Mouse (Mus musculus) thymus, adult 2 months (tissue): ENCODE results near the gene Pbx4. TPM values are rescaled to one million over a fixed set of nuclear protein-coding genes. Genes with fewer than 3 reads are reported as not detected.

Experiments
- DNase-seq: peaks from one replicate; pipeline ENCODE4 v3.0.0; 2021
- H3K27ac ChIP-seq: fragments of 200-500 bp; 2 replicates; pipeline ENCODE4 v1.5.1; 2012; ENCODE audit warnings: low read length, control low read depth; ENCODE audit not compliant: control insufficient read depth, insufficient read depth
- H3K27me3 ChIP-seq: fragments of 200-500 bp; 2 replicates; pipeline ENCODE4 v1.6.1; 2012; ENCODE audit warnings: mild to moderate bottlenecking, low read length, moderate library complexity, mixed read lengths; ENCODE audit not compliant: control insufficient read depth, insufficient read depth
- H3K36me3 ChIP-seq: fragments of 200-500 bp; 2 replicates; pipeline ENCODE4 v1.6.1; 2012; ENCODE audit warnings: mild to moderate bottlenecking, low read length, moderate library complexity; ENCODE audit not compliant: control insufficient read depth, insufficient read depth
- H3K4me1 ChIP-seq: fragments of 200-500 bp; replicated peaks from 2 replicates; pipeline ENCODE4 v1.6.1; 2012; ENCODE audit warnings: low read length; ENCODE audit not compliant: control insufficient read depth, insufficient read depth
- H3K4me3 ChIP-seq: fragments of 200-500 bp; 2 replicates; pipeline ENCODE4 v1.5.1; 2012; ENCODE audit warnings: mild to moderate bottlenecking, low read length, control low read depth, moderate library complexity; ENCODE audit not compliant: control insufficient read depth, insufficient read depth
- CTCF ChIP-seq: fragments of 200-500 bp; IDR thresholded peaks from 2 replicates; pipeline ENCODE4 v1.5.1; 2012; ENCODE audit warnings: mild to moderate bottlenecking, control low read depth, low read length, moderate library complexity, borderline replicate concordance; ENCODE audit not compliant: control insufficient read depth, poor library complexity, insufficient read depth; ENCODE audit errors: extremely low read depth
- POLR2A ChIP-seq: fragments of 200-500 bp; IDR thresholded peaks from 2 replicates; pipeline ENCODE4 v1.6.1; 2012; ENCODE audit warnings: mild to moderate bottlenecking, low read length, control low read depth, moderate library complexity; ENCODE audit not compliant: control insufficient read depth, poor library complexity, insufficient read depth; ENCODE audit errors: extremely low read depth
- WGBS: fragments of 180-500 bp; shearing (Covaris S2); methylation state at CpG from one replicate; pipeline ENCODE4 v1.1.7; 2018; 5-methylcytosine and 5-hydroxymethylcytosine counted together
- polyA plus RNA-seq: library from polyadenylated mRNA; depleted of rRNA; stranded (reverse); fragments of >200 nt; gene quantifications from 2 replicates; pipeline ENCODE4 v1.2.3, GENCODE M21; 2012

Gene Pbx4
- polyA plus RNA-seq, 1 experiment, result 29.0 TPM

DNA sequence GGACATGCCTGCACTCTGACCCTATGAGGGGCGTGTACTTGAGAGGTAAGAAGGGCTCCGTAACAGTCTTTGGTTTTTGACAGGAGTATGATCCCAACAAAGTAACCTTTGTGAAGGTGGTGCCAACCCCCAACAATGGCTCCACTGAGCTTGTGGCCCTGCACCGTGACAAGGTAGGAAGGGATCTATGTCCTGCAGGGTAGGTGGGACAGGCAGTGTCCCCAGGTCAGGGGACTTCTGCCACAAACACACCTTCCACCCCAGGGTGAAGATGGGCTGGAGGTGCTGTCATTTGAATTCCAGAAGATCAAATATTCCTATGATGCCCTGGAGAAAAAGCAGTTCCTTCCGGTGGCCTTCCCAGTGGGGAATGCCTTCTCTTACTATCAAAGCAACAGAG is 38.6 kb upstream of the Pbx4 start:
- no peak overlapping the region for H3K4me3 ChIP-seq
- H3K36me3 ChIP-seq, result peaks cover 28% of the 10 kb centered on the region
- H3K27me3 ChIP-seq, result no peaks in the 10 kb centered on the region
- 98% methylated on average over 4 of the region's 4 CpGs for WGBS
- peaks cover 11% of the 10 kb centered on the region for H3K4me1 ChIP-seq
- TF ChIP-seq CTCF (no peak), POLR2A (no peak)
- H3K27ac ChIP-seq, result no peak overlapping the region
- DNase-seq, result no peak

DNA sequence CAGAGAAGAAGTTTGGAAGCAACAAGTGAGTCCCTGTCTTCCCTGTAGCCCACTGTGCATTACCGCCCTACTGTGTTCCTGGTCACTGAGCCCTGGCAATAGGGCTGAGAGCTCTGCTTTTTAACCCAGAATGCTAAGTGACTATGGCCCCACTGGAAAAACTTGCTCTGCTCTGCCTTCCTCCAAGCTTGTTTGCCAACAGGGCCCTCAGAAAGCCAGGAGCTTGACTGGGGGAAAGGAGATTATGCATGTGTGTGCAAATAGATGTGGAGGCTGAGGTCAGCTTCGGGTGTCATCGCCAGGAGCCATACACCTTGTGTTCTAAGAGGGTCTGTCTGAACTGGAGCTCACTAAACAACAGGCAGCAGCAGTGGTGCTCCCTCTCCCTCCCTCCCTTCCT is 38.2 kb upstream of the Pbx4 start:
- H3K27ac ChIP-seq, result no peak overlapping the region
- DNase-seq, result no peak
- no peaks in the 10 kb centered on the region for H3K27me3 ChIP-seq
- TF ChIP-seq CTCF (no peak), POLR2A (no peak)
- WGBS, result 97% methylated on average over 3 of the region's 3 CpGs
- peaks cover 32% of the 10 kb centered on the region for H3K36me3 ChIP-seq
- no peak overlapping the region for H3K4me3 ChIP-seq
- peaks cover 11% of the 10 kb centered on the region for H3K4me1 ChIP-seq

DNA sequence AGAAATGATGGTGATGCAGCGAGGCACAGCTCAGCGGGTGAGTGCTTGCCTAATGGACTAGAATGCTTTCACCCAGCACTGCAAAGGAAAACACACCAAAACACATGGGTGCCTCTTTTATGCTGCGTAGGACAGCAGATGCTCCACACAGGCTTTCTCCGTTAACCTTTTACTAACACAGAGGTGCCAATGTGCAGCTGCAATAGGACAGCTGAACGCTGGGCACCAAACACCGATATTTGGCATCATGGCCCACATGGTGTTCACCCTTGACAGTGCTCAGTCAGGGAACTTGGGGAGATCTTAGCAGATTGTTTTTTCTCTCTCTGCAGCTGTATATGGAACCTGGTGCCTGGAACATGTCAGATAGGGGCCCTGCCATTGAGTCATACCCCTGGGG is 37.4 kb upstream of the Pbx4 start:
- H3K27ac ChIP-seq, result no peak overlapping the region
- H3K4me1 ChIP-seq, result peaks cover 8% of the 10 kb centered on the region
- DNase-seq, result no peak
- peaks cover 41% of the 10 kb centered on the region for H3K36me3 ChIP-seq
- H3K27me3 ChIP-seq, result no peaks in the 10 kb centered on the region
- no peak overlapping the region for H3K4me3 ChIP-seq
- TF ChIP-seq POLR2A, result no peak
- TF ChIP-seq CTCF, result no peak
- 96% methylated on average over 6 of the region's 6 CpGs for WGBS

DNA sequence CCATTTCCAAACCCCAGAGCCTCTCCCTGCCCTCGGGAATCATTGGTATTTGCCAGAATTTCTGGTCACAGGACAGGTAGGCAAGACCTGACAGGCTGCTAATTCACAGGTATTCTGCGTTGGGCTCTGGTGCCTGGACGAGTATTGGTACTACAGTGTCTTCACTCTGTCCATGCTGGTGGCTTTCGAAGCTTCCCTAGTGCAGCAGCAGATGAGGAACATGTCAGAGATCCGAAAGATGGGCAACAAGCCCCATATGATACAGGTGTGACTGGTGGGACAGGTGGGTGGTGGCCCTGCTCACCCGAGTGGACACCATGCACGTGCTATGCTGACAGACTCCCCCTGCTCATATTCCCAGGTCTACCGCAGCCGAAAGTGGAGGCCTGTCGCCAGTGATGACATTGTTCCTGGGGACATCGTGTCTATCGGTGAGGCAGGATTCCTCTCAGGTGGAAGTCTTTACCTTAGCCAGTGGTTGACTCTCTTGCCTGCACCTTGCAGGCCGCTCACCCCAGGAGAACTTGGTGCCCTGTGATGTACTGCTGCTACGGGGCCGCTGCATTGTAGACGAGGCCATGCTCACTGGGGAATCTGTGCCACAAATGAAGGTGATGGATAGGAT is 35.5 kb upstream of the Pbx4 start:
- no peak overlapping the region for H3K27ac ChIP-seq
- no peaks in the 10 kb centered on the region for H3K27me3 ChIP-seq
- WGBS, result 98% methylated on average over 16 of the region's 16 CpGs
- TF ChIP-seq CTCF, result no peak
- no peak overlapping the region for H3K4me3 ChIP-seq
- H3K36me3 ChIP-seq, result peaks cover 59% of the 10 kb centered on the region
- DNase-seq, result no peak
- peaks cover 6% of the 10 kb centered on the region for H3K4me1 ChIP-seq

DNA sequence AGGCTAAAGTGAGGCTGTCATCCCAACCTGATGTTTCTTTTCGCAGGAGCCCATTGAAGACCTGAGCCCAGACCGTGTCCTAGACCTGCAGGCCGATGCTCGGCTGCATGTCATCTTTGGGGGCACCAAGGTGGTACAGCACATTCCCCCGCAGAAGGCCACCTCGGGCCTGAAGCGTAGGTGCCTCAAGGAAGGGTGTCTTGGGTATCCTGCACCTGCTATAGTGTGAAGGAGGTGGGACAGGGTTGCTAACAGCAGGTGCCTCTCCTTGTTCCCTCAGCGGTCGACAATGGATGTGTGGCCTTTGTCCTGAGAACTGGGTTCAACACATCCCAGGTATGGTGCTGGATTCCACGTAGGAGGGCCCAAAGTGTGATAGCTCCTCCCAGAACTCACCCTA is 34.6 kb upstream of the Pbx4 start:
- Histone ChIP-seq H3K27me3 (no peaks in the 10 kb centered on the region), H3K27ac (no peak overlapping the region), H3K36me3 (peaks cover 68% of the 10 kb centered on the region), H3K4me3 (no peak overlapping the region), H3K4me1 (peaks cover 3% of the 10 kb centered on the region)
- no peak for DNase-seq
- TF ChIP-seq POLR2A (no peak), CTCF (no peak)
- WGBS, result 96% methylated on average over 10 of the region's 10 CpGs

DNA sequence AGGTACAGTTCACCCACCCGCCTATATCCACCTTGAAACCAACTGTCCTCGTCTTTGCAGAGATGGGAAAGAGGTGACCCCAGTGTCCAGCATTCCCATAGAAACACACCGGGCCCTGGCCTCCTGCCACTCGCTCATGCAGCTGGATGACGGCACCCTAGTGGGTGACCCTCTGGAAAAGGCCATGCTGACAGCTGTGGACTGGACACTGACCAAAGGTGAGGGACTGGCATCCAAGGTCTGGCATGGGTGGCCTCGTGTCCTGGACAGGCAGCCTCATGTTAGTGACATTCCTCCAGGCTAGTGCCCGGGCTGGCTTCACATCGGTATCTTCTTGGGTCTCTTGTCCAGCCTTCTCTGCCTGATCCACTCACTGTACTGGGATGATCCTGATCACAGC is 33.0 kb upstream of the Pbx4 start:
- no peak for DNase-seq
- WGBS, result 99% methylated on average over 8 of the region's 8 CpGs
- no peaks in the 10 kb centered on the region for H3K27me3 ChIP-seq

DNA sequence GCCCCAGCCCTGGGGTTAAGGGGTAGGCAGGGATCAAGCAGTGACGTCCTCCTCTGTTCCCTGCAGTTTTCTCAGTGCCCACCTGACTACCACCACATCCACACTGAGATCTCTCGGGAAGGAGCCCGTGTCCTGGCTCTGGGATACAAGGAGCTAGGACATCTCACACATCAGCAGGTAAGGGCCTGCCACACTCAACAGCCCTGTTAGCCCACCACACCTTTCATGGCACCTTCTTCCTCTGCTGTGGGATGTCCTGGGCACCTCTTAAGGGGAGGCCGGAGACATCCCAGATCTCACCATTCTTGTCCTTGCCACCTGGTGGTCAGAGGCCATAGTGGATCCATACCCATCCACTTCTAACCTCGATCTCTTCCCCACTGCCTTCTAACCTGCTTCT is 32.3 kb upstream of the Pbx4 start:
- DNase-seq, result no peak
- Histone ChIP-seq H3K27me3 (no peaks in the 10 kb centered on the region), H3K27ac (no peak overlapping the region), H3K4me3 (no peak overlapping the region), H3K4me1 (no peaks in the 10 kb centered on the region), H3K36me3 (peaks cover 88% of the 10 kb centered on the region)
- TF ChIP-seq POLR2A (no peak), CTCF (no peak)
- 96% methylated on average over 5 of the region's 5 CpGs for WGBS

More for the DNA sequence above, 33.0 kb upstream of the Pbx4 start:
- H3K4me1 ChIP-seq, result no peaks in the 10 kb centered on the region
- H3K27ac ChIP-seq, result no peak overlapping the region
- no peak overlapping the region for H3K4me3 ChIP-seq
- peaks cover 84% of the 10 kb centered on the region for H3K36me3 ChIP-seq
- TF ChIP-seq CTCF, result no peak
- TF ChIP-seq POLR2A, result no peak
